Mouse (Mus musculus) limb, embryonic 11.5 days (tissue): Measurements from ENCODE around the gene Grhl3. TPM values are rescaled to one million over a fixed set of nuclear protein-coding genes. Genes with fewer than 3 reads are reported as not detected.

ENCODE experiments used
- ATAC-seq: fragments of 200-750 bp; cut with Nextera tagmentation; 2 replicates; pipeline ENCODE4 v1.8.0; 2017; ENCODE audit warnings: low read depth; ENCODE audit not compliant: insufficient number of reproducible peaks, low FRiP score, low TSS enrichment
- DNase-seq: peaks from one replicate; pipeline ENCODE4 v3.0.0-alpha.2; 2015; ENCODE audit warnings: low spot score
- H3K27ac ChIP-seq: fragments of 300-500 bp; sonication (generic); replicated peaks from 2 replicates; pipeline ENCODE4 v1.5.1; 2014; ENCODE audit warnings: low read depth, mild to moderate bottlenecking, low read length
- H3K27me3 ChIP-seq: fragments of 300-500 bp; sonication (generic); 2 replicates; pipeline ENCODE4 v1.6.1; 2014; ENCODE audit warnings: mild to moderate bottlenecking, low read length, mixed read lengths; ENCODE audit not compliant: control insufficient read depth, insufficient read depth
- H3K36me3 ChIP-seq: fragments of 300-500 bp; sonication (generic); 2 replicates; pipeline ENCODE4 v1.6.1; 2014; ENCODE audit warnings: mild to moderate bottlenecking, low read length, moderate library complexity, mixed read lengths; ENCODE audit not compliant: control insufficient read depth, insufficient read depth
- H3K4me1 ChIP-seq: fragments of 300-500 bp; sonication (generic); 2 replicates; pipeline ENCODE4 v1.6.1; 2014; ENCODE audit warnings: low read length, mixed read lengths; ENCODE audit not compliant: control insufficient read depth, insufficient read depth
- H3K4me2 ChIP-seq: fragments of 300-500 bp; sonication (generic); 2 replicates; pipeline ENCODE4 v1.6.1; 2014; ENCODE audit warnings: low read depth, mild to moderate bottlenecking, moderate library complexity; ENCODE audit not compliant: severe bottlenecking
- H3K4me3 ChIP-seq: fragments of 300-500 bp; sonication (generic); 2 replicates; pipeline ENCODE4 v1.5.1; 2014; ENCODE audit warnings: low read depth, low read length
- H3K9ac ChIP-seq: fragments of 300-500 bp; sonication (generic); 2 replicates; pipeline ENCODE4 v1.6.1; 2014; ENCODE audit warnings: mild to moderate bottlenecking, low read length
- H3K9me3 ChIP-seq: fragments of 300-500 bp; sonication (generic); 2 replicates; pipeline ENCODE4 v1.6.1; 2016; ENCODE audit warnings: low read length; ENCODE audit not compliant: control insufficient read depth
- WGBS: fragments of 180-500 bp; shearing (Covaris S2); extraction: QIAGEN DNeasy Blood & Tissue Kit; methylation state at CpG from one replicate; pipeline ENCODE4 v1.1.7; 2014; 5-methylcytosine and 5-hydroxymethylcytosine counted together
- polyA plus RNA-seq: library from polyadenylated mRNA; unstranded; fragments of >200 nt; fragmentation: Nextera tagmentation; extraction: Ambion mirVana; gene quantifications from 2 replicates; pipeline ENCODE4 v1.2.1, GENCODE M21; 2014

The Grhl3 gene
- polyA plus RNA-seq, 1 experiment from 2014 or later, result 8.3 TPM

DNA sequence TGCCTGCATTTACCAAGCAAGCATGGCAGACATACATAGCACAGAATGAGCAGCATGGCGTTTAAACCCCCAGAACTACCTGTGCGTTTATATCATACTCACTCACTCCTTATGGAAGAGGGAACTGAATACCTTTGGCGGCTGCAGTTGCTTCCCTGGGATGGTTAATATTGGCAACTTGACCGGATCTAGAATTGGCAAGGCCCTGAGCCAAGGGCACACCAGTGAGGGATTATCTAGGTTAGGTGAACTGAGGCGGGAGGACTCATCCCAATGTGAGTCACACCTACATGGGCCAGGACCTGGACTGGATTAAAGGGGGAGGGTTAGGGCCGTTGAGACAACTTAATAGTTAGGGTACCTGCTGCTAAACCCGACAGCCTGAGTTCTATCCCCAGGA, 32.8 kb upstream of the Grhl3 start:
- Histone ChIP-seq H3K27me3 (no peaks in the 10 kb centered on the region), H3K9ac (no peak overlapping the region), H3K4me3 (no peak overlapping the region), H3K9me3 (peaks cover 8% of the 10 kb centered on the region; the same call in 1 of the 2 replicates), H3K36me3 (no peaks in the 10 kb centered on the region), H3K4me1 (0 out of 2 replicates have a peak, but pooled peaks cover 2% of the 10 kb centered on the region), H3K27ac (no peak overlapping the region), H3K4me2 (no peak overlapping the region)
- DNase-seq (no peak), ATAC-seq (no peak)
- WGBS, result 88% methylated on average over 7 of the region's 7 CpGs

- H3K36me3 ChIP-seq, result no peaks in the 10 kb centered on the region
- H3K27ac ChIP-seq, result no peak overlapping the region
- H3K4me3 ChIP-seq, result no peak overlapping the region
- H3K9ac ChIP-seq, result no peak overlapping the region
- no peaks in the 10 kb centered on the region for H3K27me3 ChIP-seq
- H3K4me1 ChIP-seq, result no peaks in the 10 kb centered on the region
- H3K9me3 ChIP-seq, result no peaks in the 10 kb centered on the region
- H3K4me2 ChIP-seq, result no peak overlapping the region
- DNase-seq (no peak), ATAC-seq (no peak)
- WGBS, result 87% methylated on average over 3 of the region's 3 CpGs
These were observed 28.1 kb upstream of the Grhl3 start for GRCm38 (mm10) chr4:135601530-135601929.

- Histone ChIP-seq H3K9ac (no peak overlapping the region), H3K9me3 (no peaks in the 10 kb centered on the region), H3K4me1 (no peaks in the 10 kb centered on the region), H3K27ac (no peak overlapping the region), H3K36me3 (no peaks in the 10 kb centered on the region), H3K4me2 (no peak overlapping the region), H3K27me3 (no peaks in the 10 kb centered on the region), H3K4me3 (no peak overlapping the region)
- 82% methylated on average over 7 of the region's 7 CpGs for WGBS
- DNase-seq (no peak), ATAC-seq (no peak)
These were observed 26.2 kb upstream of the Grhl3 start for GRCm38 (mm10) chr4:135599497-135600182.

- Histone ChIP-seq H3K4me1 (no peaks in the 10 kb centered on the region), H3K4me2 (no peak overlapping the region), H3K27me3 (no peaks in the 10 kb centered on the region), H3K4me3 (no peak overlapping the region), H3K9ac (no peak overlapping the region), H3K27ac (no peak overlapping the region), H3K36me3 (no peaks in the 10 kb centered on the region), H3K9me3 (no peaks in the 10 kb centered on the region)
- DNase-seq (no peak), ATAC-seq (no peak)
- 58% methylated on average over 2 of the region's 2 CpGs for WGBS
These were observed 25.6 kb upstream of the Grhl3 start for GRCm38 (mm10) chr4:135598998-135599397.

DNA sequence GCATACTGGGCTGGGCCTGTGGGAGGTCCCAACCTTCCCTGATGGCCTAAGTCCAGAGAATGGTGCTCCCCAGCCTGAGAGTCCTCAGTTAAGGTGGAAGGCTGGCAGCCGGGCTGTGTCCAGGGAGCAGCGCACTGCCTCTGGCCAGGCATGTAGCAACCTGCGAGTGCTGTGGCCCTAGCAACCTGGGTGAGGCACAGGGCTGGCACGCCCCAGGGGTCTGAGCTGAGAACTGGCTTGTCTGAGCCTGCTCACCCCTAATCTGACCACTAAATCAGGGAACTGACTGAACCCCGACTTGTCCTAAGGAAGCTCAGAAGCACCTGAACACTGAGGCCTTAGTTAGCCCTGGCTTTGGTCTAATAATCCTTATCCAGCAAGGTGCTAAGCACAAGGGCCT, 24.1 kb upstream of the Grhl3 start:
- 83% methylated on average over 5 of the region's 5 CpGs for WGBS
- no peak overlapping the region for H3K27ac ChIP-seq

DNA sequence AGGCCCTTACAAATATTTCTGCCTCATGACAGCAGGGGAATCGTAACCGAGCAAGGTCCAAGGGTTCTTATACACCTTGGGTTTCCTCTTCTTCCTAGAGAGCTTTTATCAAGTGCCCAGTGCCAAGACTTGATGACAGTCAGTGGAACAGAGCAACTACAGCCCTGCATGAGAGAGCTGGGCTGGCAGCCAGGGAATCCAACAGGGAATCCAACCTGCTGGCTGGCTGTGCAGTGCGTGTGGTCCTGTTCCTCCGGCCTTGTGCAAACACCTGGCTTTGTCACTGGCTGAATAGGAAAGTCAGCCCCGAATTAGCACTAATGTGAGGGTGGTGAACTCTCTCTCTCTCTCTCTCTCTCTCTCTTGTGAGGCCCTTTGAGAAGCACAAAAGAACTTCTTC, 22.5 kb upstream of the Grhl3 start:
- no peak for ATAC-seq
- Histone ChIP-seq H3K27ac (no peak overlapping the region), H3K36me3 (no peaks in the 10 kb centered on the region), H3K9ac (no peak overlapping the region), H3K9me3 (no peaks in the 10 kb centered on the region), H3K4me1 (no peaks in the 10 kb centered on the region), H3K27me3 (no peaks in the 10 kb centered on the region), H3K4me2 (no peak overlapping the region), H3K4me3 (no peak overlapping the region)
- no peak for DNase-seq
- 81% methylated on average over 5 of the region's 5 CpGs for WGBS

More for the DNA sequence above, 24.1 kb upstream of the Grhl3 start:
- DNase-seq (no peak), ATAC-seq (no peak)
- Histone ChIP-seq H3K36me3 (no peaks in the 10 kb centered on the region), H3K9ac (no peak overlapping the region), H3K9me3 (no peaks in the 10 kb centered on the region), H3K27me3 (no peaks in the 10 kb centered on the region), H3K4me1 (no peaks in the 10 kb centered on the region), H3K4me2 (no peak overlapping the region), H3K4me3 (no peak overlapping the region)

GRCm38 (mm10) chr4:135591610-135592304, 18.3 kb upstream of the Grhl3 start:
- H3K9ac ChIP-seq, result no peak overlapping the region
- ATAC-seq, result no peak
- no peak overlapping the region for H3K4me2 ChIP-seq

DNA sequence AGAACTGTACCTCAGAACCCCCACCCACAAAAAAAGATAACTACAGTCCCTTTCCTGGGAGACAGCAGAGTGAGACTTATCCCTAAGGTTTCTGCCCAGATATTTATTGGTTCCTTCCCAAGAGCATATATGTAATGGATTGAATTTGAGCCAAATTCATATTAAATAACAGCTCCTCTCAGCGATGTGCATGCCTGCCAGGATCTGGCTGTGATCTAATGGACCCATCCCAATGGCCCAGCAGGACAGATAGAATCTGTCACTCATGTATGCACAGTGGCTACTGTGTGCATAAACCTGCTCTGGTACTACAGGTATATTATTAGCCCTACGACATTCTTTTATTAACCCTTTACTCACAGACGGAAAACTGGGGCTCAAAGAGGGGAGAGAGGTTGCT, 17.7 kb upstream of the Grhl3 start:
- H3K4me2 ChIP-seq, result no peak overlapping the region
- no peak for DNase-seq
- H3K4me1 ChIP-seq, result no peaks in the 10 kb centered on the region
- H3K4me3 ChIP-seq, result no peak overlapping the region
- no peaks in the 10 kb centered on the region for H3K36me3 ChIP-seq
- H3K27ac ChIP-seq, result no peak overlapping the region
- H3K9me3 ChIP-seq, result no peaks in the 10 kb centered on the region
- ATAC-seq, result no peak
- H3K27me3 ChIP-seq, result no peaks in the 10 kb centered on the region
- H3K9ac ChIP-seq, result no peak overlapping the region
- WGBS, result 69% methylated on average over 3 of the region's 3 CpGs

More at GRCm38 (mm10) chr4:135591610-135592304, 18.3 kb upstream of the Grhl3 start:
- no peaks in the 10 kb centered on the region for H3K27me3 ChIP-seq
- H3K4me1 ChIP-seq, result no peaks in the 10 kb centered on the region
- DNase-seq, result no peak
- WGBS, result 52% methylated on average over 8 of the region's 8 CpGs
- H3K27ac ChIP-seq, result no peak overlapping the region
- no peaks in the 10 kb centered on the region for H3K36me3 ChIP-seq
- no peaks in the 10 kb centered on the region for H3K9me3 ChIP-seq
- H3K4me3 ChIP-seq, result no peak overlapping the region
